Mouse (Mus musculus): ENCODE measurements around the gene Pde4a.

DNA sequence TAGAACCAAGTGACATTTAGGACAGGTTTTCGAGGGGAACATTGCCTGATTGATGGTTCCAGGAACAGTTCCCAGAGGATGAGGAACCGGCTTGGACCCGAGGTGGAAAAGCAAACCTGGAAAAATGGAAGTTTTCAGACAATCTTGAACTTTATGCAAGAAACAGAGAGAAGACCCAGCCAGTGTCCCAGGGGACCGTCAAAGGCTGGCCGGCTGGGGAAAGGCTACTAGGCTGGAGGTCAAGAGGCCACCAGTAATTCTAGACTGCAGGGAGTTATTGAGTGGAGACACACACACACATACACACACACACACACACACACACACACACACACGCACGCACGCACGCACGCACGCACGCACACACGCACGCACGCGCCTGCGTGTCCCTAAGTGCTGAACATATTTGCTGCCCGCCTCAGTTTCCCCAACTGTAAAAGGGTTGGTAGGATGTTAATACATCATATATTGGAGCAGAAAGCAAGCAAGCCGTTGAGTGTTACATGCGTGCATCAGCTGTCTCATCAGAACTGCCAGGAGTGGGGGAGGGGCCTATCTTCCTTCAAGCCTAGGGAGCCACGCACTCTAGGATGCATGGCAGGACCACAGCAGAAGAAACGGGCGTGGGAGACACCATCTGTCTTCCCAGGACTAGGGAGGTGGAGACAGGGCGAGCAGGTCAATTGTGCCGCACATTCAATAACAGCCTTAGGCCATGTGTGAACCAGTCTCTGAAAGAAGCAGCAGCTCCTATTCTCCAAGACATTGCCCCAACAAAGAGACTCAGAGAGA is 50.7 kb downstream of the Pde4a start:
- TF ChIP-seq CTCF (IDR thresholded peaks at IDR 0.05; ENCODE audit: extremely low read depth, insufficient read depth, low read length) (no peak), POLR2A (IDR thresholded peaks at IDR 0.05; ENCODE audit: extremely low read depth, insufficient read depth, low read length) (no peak)
